Mouse (Mus musculus): Measurements from ENCODE around the gene Gm49405. TPM values are rescaled to one million over a fixed set of nuclear protein-coding genes. Genes with fewer than 3 reads are reported as not detected.
A peak's percentile ranks its signal among the peaks of the same experiment; 100 is the strongest.
"Not testable (repeated sequence)": the region's sequence is repeated elsewhere in the genome, so short reads cannot be mapped to it uniquely, and the experiment has no call there.

Gene Gm49405
- 4.2 and 4.6 TPM in 2 replicates for polyA plus RNA-seq (2016; fragmentation: Nextera tagmentation; extraction: Ambion mirVana)

DNA sequence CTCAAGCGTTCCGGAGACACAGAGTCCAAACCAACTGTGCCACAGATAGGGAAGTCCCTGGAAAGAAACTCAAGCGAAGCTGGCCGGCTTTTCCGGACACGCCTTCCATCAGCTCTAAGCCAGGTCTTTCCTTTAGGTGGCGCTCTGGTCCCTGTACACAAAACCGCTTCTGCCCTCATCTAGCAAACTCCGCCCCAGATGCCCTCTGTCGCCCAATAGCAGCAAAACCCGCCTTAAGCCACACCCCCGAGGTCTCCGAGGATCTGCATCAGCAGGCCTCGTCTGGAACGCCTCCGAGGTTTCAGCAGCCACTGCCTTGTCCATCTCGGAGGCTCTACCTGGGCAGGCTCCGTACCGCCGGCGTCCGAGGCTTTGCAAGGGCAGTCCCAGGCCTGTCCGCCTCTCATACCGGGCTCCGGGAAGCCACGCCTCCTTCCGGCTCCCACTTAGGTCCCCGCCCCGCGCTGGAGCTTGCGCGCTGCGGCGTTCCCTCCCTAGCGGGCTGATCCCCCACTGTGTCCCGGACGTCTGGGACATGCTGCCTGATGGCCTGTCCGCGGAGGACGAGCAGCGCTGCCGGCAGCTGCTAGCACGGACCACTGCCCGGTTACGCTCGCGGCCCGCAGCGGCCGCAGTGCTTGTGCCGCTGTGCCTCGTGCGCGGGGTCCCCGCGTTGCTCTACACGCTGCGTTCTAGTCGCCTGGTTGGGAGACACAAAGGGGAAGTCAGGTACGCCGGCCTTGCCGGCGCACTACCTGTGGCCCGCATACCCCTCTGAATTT lies at the start of gene Gm49405, which contains the start of gene Nudt8:
Gm49405 (plus strand) TSS at position 508 of the 782 bp plus-strand sequence.
Nudt8 (plus strand) TSS at position 462 of the 782 bp plus-strand sequence.
- peak within 1 kb of the TSS; percentile 99 for H3K27ac ChIP-seq (ENCODE audit: poor library complexity, severe bottlenecking)
- peaks cover 9% of the 10 kb centered on the region for H3K36me3 ChIP-seq
- H3K27me3 ChIP-seq (replicated peaks): 0 out of 2 replicates have a peak, but pooled peaks cover 2% of the 10 kb centered on the region
- peaks cover 59% of the 10 kb centered on the region for H3K4me1 ChIP-seq (replicated peaks)
- no peaks in the 10 kb centered on the region for H3K9me3 ChIP-seq (replicated peaks)
- WGBS: under 1% methylated on average over 64 of the region's 64 CpGs
- peak within 1 kb of the TSS; percentile 94 for H3K9ac ChIP-seq
- peak within 1 kb of the TSS; percentile 87 for H3K4me2 ChIP-seq
- ATAC-seq (ENCODE audit: insufficient number of reproducible peaks, low FRiP score): peak; percentile 90
- H3K4me3 ChIP-seq: peak within 1 kb of the TSS; percentile 77

DNA sequence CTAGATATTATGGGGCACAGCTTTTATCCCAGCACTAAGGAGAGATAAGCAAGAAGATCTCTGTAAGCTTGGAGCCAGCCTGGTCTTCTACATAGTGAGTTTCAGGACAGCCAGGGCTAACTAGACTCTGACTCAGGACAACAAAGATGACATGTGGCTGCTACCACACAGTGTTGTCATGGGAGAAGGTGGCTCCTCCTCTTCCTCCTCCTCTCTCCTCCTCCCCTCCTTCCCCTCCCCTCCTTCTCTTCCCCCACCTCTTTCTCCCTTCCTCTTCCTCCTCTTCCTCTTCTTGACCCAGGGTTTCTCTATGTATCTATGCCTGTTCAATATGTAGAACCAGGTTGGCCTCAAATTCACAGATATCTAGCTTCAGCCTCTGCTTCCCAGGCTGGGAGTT lies 49.0 kb upstream of the Gm49405 start:
- H3K27me3 ChIP-seq (replicated peaks): peaks cover 17% of the 10 kb centered on the region; the same call in 1 of the 2 replicates
- peaks cover 9% of the 10 kb centered on the region for H3K4me1 ChIP-seq (replicated peaks)
- H3K27ac ChIP-seq (ENCODE audit: poor library complexity, severe bottlenecking): no peak overlapping the region
- ATAC-seq (ENCODE audit: insufficient number of reproducible peaks, low FRiP score): no peak
- H3K9ac ChIP-seq: no peak overlapping the region
- no peak overlapping the region for H3K4me2 ChIP-seq
- H3K36me3 ChIP-seq: no peaks in the 10 kb centered on the region
- no peak overlapping the region for H3K4me3 ChIP-seq
- H3K9me3 ChIP-seq (replicated peaks): no peaks in the 10 kb centered on the region

DNA sequence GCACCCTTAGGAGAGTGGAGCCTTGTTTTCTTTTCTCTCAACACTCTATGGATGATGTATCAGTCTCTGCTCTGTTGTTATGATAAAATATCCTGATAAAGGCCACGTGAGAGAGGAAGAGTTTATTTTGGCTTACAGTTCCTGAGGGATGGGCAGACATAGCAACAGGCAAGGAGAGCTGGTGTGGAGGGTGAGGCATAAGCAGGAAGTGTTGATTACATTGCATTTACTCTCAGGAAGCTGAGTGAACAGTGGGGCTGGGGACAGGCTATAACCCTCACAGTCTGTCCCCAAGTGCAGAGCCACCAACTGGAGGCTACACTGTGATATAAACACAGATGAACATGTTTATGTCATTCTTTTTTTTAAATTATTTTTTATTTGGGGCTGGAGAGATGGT lies 48.3 kb upstream of the Gm49405 start:
- no peak overlapping the region for H3K27ac ChIP-seq (ENCODE audit: poor library complexity, severe bottlenecking)
- H3K4me2 ChIP-seq: no peak overlapping the region
- H3K4me1 ChIP-seq (replicated peaks): peaks cover 8% of the 10 kb centered on the region
- no peaks in the 10 kb centered on the region for H3K36me3 ChIP-seq
- H3K9me3 ChIP-seq (replicated peaks): no peaks in the 10 kb centered on the region
- no peak for ATAC-seq (ENCODE audit: insufficient number of reproducible peaks, low FRiP score)
- WGBS: 36% methylated on average over 1 of the region's 1 CpGs
- no peak overlapping the region for H3K4me3 ChIP-seq
- H3K27me3 ChIP-seq (replicated peaks): peaks cover 20% of the 10 kb centered on the region; the same call in 1 of the 2 replicates
- no peak overlapping the region for H3K9ac ChIP-seq

DNA sequence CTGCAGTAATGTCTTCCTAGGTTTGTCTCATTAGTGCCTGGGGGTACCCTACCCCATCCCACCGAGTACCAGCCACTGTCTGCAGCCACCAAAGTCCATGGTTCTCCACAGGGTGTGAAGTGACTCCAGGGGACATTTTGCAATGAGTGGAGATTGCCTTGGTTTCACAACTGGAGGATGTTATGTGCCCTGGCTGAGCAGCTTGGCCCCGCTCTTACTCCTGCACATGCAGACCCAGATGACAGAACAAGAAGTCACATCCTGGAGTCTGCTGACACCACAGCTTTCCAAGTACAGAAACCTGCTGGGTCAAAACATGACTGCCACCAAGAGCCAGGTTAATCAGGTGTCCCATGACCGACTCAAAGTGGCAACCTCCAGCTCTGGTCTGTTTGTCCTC lies 45.4 kb upstream of the Gm49405 start:
- Histone ChIP-seq H3K9me3 (replicated peaks) (no peaks in the 10 kb centered on the region), H3K4me3 (no peak overlapping the region), H3K9ac (no peak overlapping the region), H3K36me3 (no peaks in the 10 kb centered on the region), H3K4me1 (replicated peaks) (peaks cover 8% of the 10 kb centered on the region), H3K27me3 (replicated peaks) (0 out of 2 replicates have a peak, but pooled peaks cover 9% of the 10 kb centered on the region), H3K4me2 (no peak overlapping the region), H3K27ac (ENCODE audit: poor library complexity, severe bottlenecking) (no peak overlapping the region)
- no peak for ATAC-seq (ENCODE audit: insufficient number of reproducible peaks, low FRiP score)
- WGBS: 73% methylated on average over 3 of the region's 3 CpGs

DNA sequence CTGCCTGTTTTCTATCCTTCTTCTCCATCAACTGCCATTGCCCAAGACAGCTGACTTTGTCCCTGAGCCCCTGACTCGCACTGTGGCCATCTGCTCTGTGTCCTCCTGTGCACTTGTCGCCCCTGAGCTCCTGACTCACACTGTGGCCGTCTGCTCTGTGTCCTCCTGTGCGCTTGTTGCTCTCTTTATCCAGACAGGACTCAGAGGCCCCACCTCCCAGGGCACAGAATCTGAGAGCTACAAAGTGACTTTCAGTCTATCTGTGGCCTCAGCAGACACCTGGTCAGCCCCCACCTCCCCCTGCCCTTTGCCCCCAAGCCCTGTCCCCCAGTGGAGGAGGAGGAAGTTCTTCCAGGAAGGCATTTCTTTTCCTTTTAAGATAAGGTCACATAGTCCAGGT lies 44.6 kb upstream of the Gm49405 start:
- ATAC-seq (ENCODE audit: insufficient number of reproducible peaks, low FRiP score): peak; percentile 36; the same call in 1 of the 2 replicates
- Histone ChIP-seq H3K9me3 (replicated peaks) (no peaks in the 10 kb centered on the region; the same call in 1 of the 2 replicates), H3K27me3 (replicated peaks) (0 out of 2 replicates have a peak, but pooled peaks cover 9% of the 10 kb centered on the region), H3K27ac (ENCODE audit: poor library complexity, severe bottlenecking) (no peak overlapping the region), H3K4me2 (no peak overlapping the region), H3K4me1 (replicated peaks) (peaks cover 8% of the 10 kb centered on the region), H3K4me3 (no peak overlapping the region), H3K36me3 (no peaks in the 10 kb centered on the region), H3K9ac (no peak overlapping the region)
- 18% methylated on average over 4 of the region's 4 CpGs for WGBS

DNA sequence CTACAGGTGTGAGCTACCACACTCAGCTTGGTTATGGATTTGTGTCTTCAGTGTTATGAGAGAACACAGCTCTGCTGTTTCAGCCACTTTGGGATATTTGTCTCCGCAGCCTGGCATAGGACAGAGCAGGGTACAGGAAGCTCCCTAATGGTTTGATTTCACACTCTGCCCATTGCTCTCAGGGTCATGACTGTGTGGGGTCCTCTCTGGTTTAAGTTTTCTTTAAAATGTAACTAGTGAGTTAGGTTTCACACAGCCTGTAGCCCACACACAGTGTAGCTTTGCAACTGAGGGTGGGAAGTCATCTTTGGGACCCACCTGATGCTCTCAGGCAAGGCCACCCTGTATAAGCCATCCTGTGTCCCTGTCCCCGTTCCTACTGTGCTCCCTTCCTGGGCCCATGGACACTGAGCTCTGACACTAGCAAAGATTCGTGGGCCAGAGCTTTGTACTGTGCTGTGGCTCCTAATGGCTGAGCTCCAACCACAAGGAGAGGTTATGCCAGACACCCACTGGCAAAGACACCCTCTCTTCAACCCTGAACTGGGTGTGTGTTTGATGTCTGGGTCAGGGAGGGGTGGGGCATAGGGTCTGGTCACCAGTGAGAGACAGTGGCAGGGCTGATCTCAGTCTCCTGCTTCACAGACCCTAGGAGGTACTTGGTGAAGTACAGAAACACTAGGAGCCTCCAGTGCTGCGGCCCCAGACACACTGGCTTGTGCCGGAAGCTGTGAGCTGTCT lies 43.0 kb upstream of the Gm49405 start:
- H3K27me3 ChIP-seq (replicated peaks); H3K4me2 ChIP-seq; H3K9ac ChIP-seq; H3K27ac ChIP-seq (ENCODE audit: poor library complexity, severe bottlenecking); ATAC-seq (ENCODE audit: insufficient number of reproducible peaks, low FRiP score); H3K9me3 ChIP-seq (replicated peaks); H3K36me3 ChIP-seq; H3K4me1 ChIP-seq (replicated peaks); H3K4me3 ChIP-seq: not testable (repeated sequence)
- 73% methylated on average over 5 of the region's 5 CpGs for WGBS

DNA sequence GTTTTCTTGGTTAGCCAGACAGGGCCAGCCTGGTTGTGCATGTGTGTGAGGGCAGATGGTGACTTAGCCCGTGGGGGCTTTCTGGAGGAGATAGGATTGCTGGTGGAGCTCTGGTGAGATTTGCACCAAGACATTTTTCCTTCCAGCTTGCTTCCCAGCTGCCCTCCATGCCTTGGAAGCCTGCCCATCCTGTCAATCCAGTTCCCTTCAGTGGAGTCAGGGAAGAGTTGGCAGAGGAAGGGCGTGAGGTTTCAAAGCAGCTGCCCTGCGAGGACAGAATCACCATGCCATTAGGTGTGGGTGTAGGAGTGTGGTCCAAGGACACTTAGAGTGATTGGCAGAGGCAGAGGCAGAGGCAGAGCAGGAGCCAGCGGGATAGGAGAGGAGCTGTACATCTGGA lies 42.0 kb upstream of the Gm49405 start, which contains the start of gene Aldh3b3:
Aldh3b3 (plus strand) TSS at position 176 of the 400 bp plus-strand sequence.
- WGBS: 80% methylated on average over 4 of the region's 4 CpGs
- H3K4me1 ChIP-seq (replicated peaks): peaks cover 8% of the 10 kb centered on the region
- ATAC-seq (ENCODE audit: insufficient number of reproducible peaks, low FRiP score): no peak
- no peak within 1 kb of the TSS for H3K4me3 ChIP-seq
- H3K36me3 ChIP-seq: no peaks in the 10 kb centered on the region
- H3K9ac ChIP-seq: no peak within 1 kb of the TSS
- no peaks in the 10 kb centered on the region; the same call in 1 of the 2 replicates for H3K9me3 ChIP-seq (replicated peaks)
- 0 out of 2 replicates have a peak, but pooled peaks cover 9% of the 10 kb centered on the region for H3K27me3 ChIP-seq (replicated peaks)
- no peak within 1 kb of the TSS for H3K27ac ChIP-seq (ENCODE audit: poor library complexity, severe bottlenecking)
- no peak within 1 kb of the TSS for H3K4me2 ChIP-seq

DNA sequence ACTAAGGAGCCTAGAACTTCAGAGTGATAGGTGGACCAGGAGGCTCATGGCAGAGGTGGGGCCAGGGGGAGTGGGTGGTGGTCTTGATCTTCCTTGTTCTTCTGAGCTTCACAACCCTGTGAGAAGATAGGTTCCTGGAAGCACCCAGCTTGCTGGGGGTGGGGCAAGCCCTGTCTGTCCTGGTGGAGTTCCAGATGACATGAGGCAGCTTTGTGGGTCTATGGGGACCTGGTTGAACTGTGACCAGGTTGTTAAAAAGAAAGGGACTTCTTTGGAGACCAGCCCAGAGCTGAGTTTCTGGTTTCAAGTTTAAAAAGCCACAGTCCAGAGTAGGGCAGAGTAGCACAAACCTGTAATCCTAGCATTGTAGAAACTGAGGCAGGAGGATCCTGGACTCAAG lies 41.4 kb upstream of the Gm49405 start:
- H3K36me3 ChIP-seq: no peaks in the 10 kb centered on the region
- H3K9me3 ChIP-seq (replicated peaks): no peaks in the 10 kb centered on the region; the same call in 1 of the 2 replicates
- H3K4me3 ChIP-seq: no peak overlapping the region
- H3K4me1 ChIP-seq (replicated peaks): peaks cover 8% of the 10 kb centered on the region
- H3K27ac ChIP-seq (ENCODE audit: poor library complexity, severe bottlenecking): no peak overlapping the region
- no peak overlapping the region for H3K9ac ChIP-seq
- no peak for ATAC-seq (ENCODE audit: insufficient number of reproducible peaks, low FRiP score)
- H3K27me3 ChIP-seq (replicated peaks): 0 out of 2 replicates have a peak, but pooled peaks cover 9% of the 10 kb centered on the region
- H3K4me2 ChIP-seq: no peak overlapping the region

DNA sequence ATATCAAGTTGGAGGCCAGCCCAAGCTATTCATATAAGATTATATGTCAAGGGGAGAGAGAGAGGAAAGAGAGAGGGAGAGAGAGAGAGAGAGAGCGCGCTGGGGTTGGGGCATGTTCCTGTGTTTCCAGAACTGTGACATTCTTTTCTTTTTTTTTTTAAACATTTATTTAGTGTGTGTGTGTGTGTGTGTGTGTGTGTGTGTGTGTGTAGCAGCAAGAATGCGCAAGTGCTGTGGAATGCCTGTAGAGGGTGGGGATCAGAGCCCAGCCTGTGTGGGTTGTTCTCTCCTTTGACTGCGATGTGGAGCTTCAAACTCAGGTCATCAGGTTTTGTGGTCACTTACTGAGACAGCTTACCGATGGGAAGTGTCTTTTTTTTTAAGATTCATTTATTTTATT lies 40.2 kb upstream of the Gm49405 start:
- Histone ChIP-seq H3K9ac (no peak overlapping the region), H3K27me3 (replicated peaks) (0 out of 2 replicates have a peak, but pooled peaks cover 9% of the 10 kb centered on the region), H3K27ac (ENCODE audit: poor library complexity, severe bottlenecking) (no peak overlapping the region), H3K9me3 (replicated peaks) (no peaks in the 10 kb centered on the region; the same call in 1 of the 2 replicates), H3K36me3 (no peaks in the 10 kb centered on the region), H3K4me2 (no peak overlapping the region), H3K4me3 (no peak overlapping the region), H3K4me1 (replicated peaks) (peaks cover 8% of the 10 kb centered on the region)
- 85% methylated on average over 5 of the region's 5 CpGs for WGBS
- no peak for ATAC-seq (ENCODE audit: insufficient number of reproducible peaks, low FRiP score)

DNA sequence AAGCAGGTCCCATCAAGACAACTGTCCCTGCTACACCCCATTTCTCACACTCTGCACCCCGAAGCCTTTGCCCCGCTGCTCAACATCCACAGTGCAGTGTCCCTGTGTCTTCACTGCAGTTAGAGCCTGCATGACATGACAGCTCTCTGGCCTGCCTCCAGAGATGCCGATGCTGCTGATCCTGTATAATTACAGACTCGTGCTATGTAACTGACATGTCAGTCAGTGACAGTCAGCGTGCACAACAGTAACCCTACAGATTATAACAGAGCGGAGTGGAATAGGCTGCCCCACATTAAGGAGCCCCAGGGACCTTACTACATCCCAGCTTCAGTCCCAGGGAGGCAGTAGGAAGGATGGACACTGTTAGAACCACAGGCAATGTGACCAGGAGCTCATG lies 38.6 kb upstream of the Gm49405 start:
- not testable (repeated sequence) for H3K4me1 ChIP-seq (replicated peaks); H3K4me3 ChIP-seq; ATAC-seq (ENCODE audit: insufficient number of reproducible peaks, low FRiP score); H3K4me2 ChIP-seq; H3K9me3 ChIP-seq (replicated peaks); H3K36me3 ChIP-seq; H3K9ac ChIP-seq; H3K27me3 ChIP-seq (replicated peaks); H3K27ac ChIP-seq (ENCODE audit: poor library complexity, severe bottlenecking)
- 76% methylated on average over 6 of the region's 6 CpGs for WGBS

DNA sequence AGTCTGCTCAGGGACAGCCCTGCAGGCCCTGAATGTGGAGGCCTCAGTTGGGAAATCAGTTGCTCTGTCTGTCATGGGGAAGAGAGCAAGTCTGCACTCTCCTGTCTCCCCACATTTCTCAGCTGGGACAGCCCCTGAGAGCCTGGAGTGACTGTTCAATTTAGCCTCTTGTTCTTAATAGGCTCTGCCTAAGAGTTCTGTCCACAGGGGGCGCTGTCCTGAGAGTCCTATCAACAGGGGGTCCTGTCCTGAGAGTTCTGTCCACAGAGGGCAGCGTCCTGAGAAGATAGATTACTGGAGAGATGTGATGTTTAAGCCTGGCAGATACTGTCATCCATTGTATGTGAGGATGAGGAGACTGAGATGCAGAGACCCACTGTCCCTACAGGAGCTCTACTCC lies 38.0 kb upstream of the Gm49405 start:
- H3K4me1 ChIP-seq (replicated peaks): peaks cover 5% of the 10 kb centered on the region
- H3K4me2 ChIP-seq: no peak overlapping the region
- H3K36me3 ChIP-seq: no peaks in the 10 kb centered on the region
- no peak overlapping the region for H3K9ac ChIP-seq
- H3K27me3 ChIP-seq (replicated peaks): no peaks in the 10 kb centered on the region
- no peak for ATAC-seq (ENCODE audit: insufficient number of reproducible peaks, low FRiP score)
- H3K4me3 ChIP-seq: no peak overlapping the region
- no peaks in the 10 kb centered on the region; the same call in 1 of the 2 replicates for H3K9me3 ChIP-seq (replicated peaks)
- no peak overlapping the region for H3K27ac ChIP-seq (ENCODE audit: poor library complexity, severe bottlenecking)
- 18% methylated on average over 2 of the region's 2 CpGs for WGBS

Measured in heart, embryonic 12.5 days (tissue).